Mouse (Mus musculus) erythroid progenitor cell, adult 5-6 weeks (primary cell): ENCODE data around the gene Cbfa2t2. TPM values are rescaled to one million over a fixed set of nuclear protein-coding genes. Genes with fewer than 3 reads are reported as not detected.

Experiments used
- ATAC-seq: replicated peaks from 2 replicates; pipeline ENCODE4 v1.8.0; 2016; ENCODE audit warnings: moderate number of reproducible peaks, mild to moderate bottlenecking, moderate TSS enrichment, inconsistent platforms; ENCODE audit not compliant: poor library complexity, low FRiP score, severe bottlenecking
- total RNA-seq, 2 experiments: library from RNA; stranded (forward) in 1 of 2; stranded (reverse) in 1 of 2; fragments of 150-400 nt in 1 of 2; fragments of 186-747, 209-891 nt in 1 of 2; gene quantifications; 2 replicates each; pipeline versions ENCODE4 v1.2.3 to v1.2.4; 2015 to 2017; ENCODE audit warnings: low replicate concordance in 2 of 2

The Cbfa2t2 gene
- total RNA-seq (2015; ENCODE audit: low replicate concordance) (9.6 and 28.1 TPM in 2 replicates), total RNA-seq (2017; ENCODE audit: low replicate concordance) (6.5 and 14.1 TPM in 2 replicates)

GRCm38 (mm10) chr2:154436458-154437190 lies at the start of gene Cbfa2t2:
Cbfa2t2 (plus strand) TSS chr2:154436481.
- peak; percentile 34 for ATAC-seq

GRCm38 (mm10) chr2:154390180-154390964 lies 45.9 kb upstream of the Cbfa2t2 start:
- ATAC-seq = no peak

DNA sequence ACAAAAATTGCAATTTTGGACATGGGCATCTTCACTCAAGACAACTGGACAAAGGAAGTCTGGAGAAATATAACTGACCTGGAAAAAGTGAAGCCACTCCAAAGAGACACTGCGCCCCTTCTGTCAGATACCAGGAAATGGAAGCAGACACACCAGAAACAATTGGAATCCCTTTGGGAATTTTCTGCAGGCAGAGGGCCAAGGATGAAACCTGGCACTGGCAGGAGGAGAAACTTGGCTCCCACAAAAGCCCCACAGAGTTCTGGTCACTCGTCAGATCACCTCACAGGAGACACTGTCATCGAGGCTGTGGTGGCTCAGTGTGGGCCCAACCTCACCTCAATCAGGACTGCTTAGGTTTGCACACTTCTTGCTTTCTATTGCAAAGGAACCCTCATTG lies 41.7 kb upstream of the Cbfa2t2 start:
- ATAC-seq = no peak

GRCm38 (mm10) chr2:154396529-154396928 lies 39.8 kb upstream of the Cbfa2t2 start:
- no peak for ATAC-seq

- ATAC-seq = no peak
Measured at GRCm38 (mm10) chr2:154398267-154398666, 38.0 kb upstream of the Cbfa2t2 start.

DNA sequence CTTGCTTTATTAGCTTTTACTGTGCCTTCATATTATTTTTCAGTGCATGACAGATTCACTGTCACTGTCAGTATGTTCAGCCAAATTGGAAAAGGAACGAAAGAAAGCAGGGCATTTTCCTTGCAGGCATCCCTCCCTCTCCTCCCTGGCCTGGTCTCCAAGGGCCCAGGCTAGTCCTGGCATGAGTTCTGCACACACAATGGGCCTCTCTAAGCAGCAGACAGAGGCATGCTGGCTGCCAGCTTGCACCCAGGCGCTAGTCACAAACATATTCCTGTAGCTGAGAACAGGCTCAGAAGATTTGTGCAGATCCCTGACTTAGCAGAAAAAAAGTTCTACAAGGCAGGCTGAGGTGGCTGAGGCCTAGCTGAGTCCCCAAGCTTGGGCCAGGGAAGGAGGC lies 37.0 kb upstream of the Cbfa2t2 start:
- no peak for ATAC-seq

DNA sequence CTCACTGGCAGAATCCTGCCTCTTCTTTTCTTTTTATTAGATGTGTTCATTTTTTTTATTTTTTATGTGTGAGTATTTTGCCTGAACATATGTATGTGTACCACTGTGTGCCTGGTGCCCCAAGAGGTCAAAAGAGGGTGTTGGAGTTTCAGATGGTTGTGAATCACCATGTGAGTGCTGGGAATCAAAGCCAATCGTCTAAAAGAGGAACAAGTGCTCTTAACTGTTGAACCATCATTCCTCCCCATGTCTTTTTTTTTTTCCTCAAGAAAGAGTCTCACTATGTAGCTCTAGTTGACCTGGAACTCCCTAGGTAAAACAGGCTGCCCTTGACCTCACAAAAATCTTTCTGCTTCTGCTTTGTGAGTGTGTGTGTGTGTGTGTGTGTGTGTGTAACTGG lies 34.3 kb upstream of the Cbfa2t2 start:
- no peak for ATAC-seq

DNA sequence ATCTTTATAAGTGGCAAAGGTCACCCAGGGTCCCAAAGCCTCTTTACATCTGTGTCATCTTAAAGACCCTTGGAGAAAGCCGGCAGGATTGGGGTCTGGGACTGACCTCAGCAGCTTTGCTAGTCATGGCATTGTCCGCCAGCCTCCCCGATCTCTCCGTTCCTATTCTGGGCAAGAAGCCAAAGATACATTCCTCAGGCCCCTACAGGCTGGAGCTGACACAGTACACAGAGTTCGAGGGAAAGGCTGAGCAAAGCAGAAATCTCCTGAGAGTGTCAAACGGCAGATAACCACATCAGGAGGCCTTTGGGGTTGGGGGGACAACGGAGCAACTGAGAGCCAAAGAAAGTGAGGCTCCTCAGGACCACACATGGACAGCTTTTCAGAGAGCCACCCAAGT lies 33.5 kb upstream of the Cbfa2t2 start:
- ATAC-seq = no peak

- ATAC-seq = no peak
Measured at GRCm38 (mm10) chr2:154405447-154405994, 30.8 kb upstream of the Cbfa2t2 start.

GRCm38 (mm10) chr2:154407063-154407642 lies 29.1 kb upstream of the Cbfa2t2 start:
- no peak for ATAC-seq

DNA sequence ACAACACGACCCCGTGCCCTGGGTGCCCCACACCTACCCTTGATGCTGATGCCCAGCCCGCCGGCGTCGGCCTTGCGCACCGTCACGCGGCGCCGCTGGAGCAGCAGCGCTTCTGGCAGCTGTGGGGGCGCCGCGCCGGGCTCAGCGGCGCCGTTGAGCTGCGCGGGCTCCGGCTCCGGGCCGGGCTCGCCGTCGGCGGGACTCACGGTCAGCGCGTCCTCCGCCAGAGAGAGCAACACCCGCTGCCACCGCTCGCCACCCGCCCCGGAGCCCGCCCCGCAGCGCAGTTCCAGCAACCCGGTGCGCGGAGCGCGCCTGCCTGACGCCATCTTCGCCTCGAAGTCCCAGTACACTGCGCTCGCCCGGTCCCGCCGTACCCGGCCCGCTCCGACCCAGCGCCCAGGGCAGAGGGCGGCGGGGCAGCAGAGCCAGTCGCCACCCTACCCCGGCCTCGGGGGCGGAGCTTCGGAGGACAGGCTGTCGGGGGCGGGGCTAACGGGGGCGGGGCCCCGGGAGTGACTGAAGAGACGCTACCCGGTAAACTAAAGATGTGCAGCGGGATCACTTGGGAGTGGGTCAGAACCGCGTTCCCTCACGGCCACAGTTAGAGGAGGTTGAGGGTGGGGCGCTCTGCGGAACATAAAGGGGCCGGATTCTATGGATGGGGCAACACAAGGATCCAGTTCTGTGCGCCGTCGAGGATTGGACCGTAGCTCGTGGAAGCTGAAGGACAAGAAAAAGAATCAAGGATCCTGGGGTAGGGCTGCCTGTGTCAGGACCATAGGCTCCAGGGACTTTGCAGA lies 28.4 kb upstream of the Cbfa2t2 start, which contains the start of gene Snta1:
Gene Snta1, minus strand, starts transcription at position 457 of the 803 bp plus-strand sequence.
- peak; percentile 87 for ATAC-seq

GRCm38 (mm10) chr2:154410355-154410754 lies 25.9 kb upstream of the Cbfa2t2 start:
- no peak for ATAC-seq

- ATAC-seq = no peak
Measured at GRCm38 (mm10) chr2:154412018-154412666, 24.1 kb upstream of the Cbfa2t2 start.

GRCm38 (mm10) chr2:154417107-154417506 lies 19.2 kb upstream of the Cbfa2t2 start:
- ATAC-seq = peak; percentile 49; the same call in 1 of the 2 replicates

- ATAC-seq = no peak
Measured at GRCm38 (mm10) chr2:154418001-154418400, 18.3 kb upstream of the Cbfa2t2 start.

- no peak for ATAC-seq
Measured at GRCm38 (mm10) chr2:154419631-154420515, 16.4 kb upstream of the Cbfa2t2 start.

DNA sequence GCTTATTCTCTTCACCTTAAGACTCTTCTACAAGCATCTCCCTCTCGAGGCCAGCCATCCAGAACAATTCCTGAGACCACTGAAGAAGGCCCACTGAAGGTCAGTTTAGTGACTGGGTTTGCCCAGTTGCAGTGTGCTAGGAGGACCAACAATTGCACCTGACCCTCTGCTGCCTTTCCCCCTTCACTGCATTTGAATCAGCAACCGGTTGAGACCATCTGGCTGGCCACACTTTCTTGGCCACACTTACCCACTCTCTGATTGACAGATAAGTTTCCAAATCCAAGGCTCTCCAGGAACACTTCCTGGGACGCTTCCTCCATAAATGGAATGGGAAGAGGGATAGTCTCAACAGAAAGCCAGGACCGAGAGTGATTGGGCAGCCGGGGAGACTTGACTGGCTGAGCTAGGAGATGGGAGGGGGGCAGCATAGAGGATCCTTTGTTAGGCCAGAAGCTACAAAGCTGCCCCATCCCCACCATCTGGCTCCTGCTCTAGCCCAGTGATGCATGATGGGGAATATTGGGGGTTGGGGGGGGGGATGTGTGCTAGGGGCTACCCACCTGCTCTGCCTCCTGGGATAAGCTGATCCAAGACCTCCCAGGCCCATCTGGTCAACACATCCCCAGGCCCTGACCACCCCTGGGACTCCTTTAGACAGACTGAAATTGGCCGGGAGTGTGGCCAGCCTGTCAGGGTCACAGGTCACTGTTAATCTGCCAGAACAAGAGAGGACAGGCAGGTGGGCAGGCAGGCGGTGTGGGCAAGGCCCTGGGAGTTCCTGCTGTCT lies 15.1 kb upstream of the Cbfa2t2 start:
- no peak for ATAC-seq
